Mouse (Mus musculus) hindbrain, embryonic 10.5 days (tissue): ENCODE results near the gene Pin1rt1. TPM values are rescaled to one million over a fixed set of nuclear protein-coding genes. Genes with fewer than 3 reads are reported as not detected.

Experiments used
- DNase-seq: peaks from one replicate; pipeline ENCODE4 v3.0.0-alpha.2; 2017; ENCODE audit warnings: low spot score
- H3K27ac ChIP-seq: fragments of 300-500 bp; sonication (generic); 2 replicates; pipeline ENCODE4 v1.5.1; 2016; ENCODE audit warnings: mild to moderate bottlenecking, moderate library complexity
- H3K27me3 ChIP-seq: fragments of 300-500 bp; sonication (generic); 2 replicates; pipeline ENCODE4 v1.6.1; 2016; ENCODE audit warnings: mild to moderate bottlenecking; ENCODE audit not compliant: poor library complexity, insufficient read depth, severe bottlenecking
- H3K36me3 ChIP-seq: fragments of 300-500 bp; sonication (generic); 2 replicates; pipeline ENCODE4 v1.6.1; 2016; ENCODE audit warnings: mild to moderate bottlenecking, moderate library complexity
- H3K4me1 ChIP-seq: fragments of 300-500 bp; sonication (generic); replicated peaks from 2 replicates; pipeline ENCODE4 v1.6.1; 2016; ENCODE audit warnings: mild to moderate bottlenecking
- H3K4me3 ChIP-seq: fragments of 300-500 bp; sonication (generic); 2 replicates; pipeline ENCODE4 v1.5.1; 2016; ENCODE audit warnings: mild to moderate bottlenecking, moderate library complexity
- H3K9me3 ChIP-seq: fragments of 300-500 bp; sonication (generic); 2 replicates; pipeline ENCODE4 v1.6.1; 2016; ENCODE audit warnings: mild to moderate bottlenecking, moderate library complexity
- WGBS: fragments of 180-500 bp; shearing (Covaris S2); methylation state at CpG from one replicate; pipeline ENCODE4 v1.1.7; 2016; 5-methylcytosine and 5-hydroxymethylcytosine counted together
- polyA plus RNA-seq: library from polyadenylated mRNA; unstranded; fragments of >200 nt; fragmentation: Nextera tagmentation; extraction: Ambion mirVana; gene quantifications from 2 replicates; pipeline ENCODE4 v1.2.1, GENCODE M21; 2016

Gene Pin1rt1
- polyA plus RNA-seq, 1 experiment from 2014 or later: not detected

DNA sequence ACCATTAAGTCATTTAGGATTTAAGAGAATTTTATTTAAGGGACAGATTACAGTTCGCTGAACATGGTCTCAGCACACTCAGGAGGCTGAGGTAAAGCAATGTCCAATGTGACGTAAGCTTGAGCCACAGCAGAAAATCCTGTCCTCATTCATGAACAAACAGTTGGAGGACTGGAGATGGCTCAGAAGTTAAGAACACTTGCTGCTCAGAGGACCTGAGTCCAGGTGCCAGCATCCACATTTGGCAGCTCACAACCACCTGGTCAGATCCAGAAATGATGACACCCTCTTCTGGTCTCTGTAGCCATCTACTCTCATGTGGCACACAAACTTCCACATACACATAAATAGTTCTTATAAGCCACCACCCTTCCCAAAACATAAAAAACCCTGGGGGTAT, 23.5 kb upstream of the Pin1rt1 start:
- H3K36me3 ChIP-seq: no peaks in the 10 kb centered on the region
- WGBS: 96% methylated on average over 2 of the region's 2 CpGs
- no peak overlapping the region for H3K4me3 ChIP-seq
- no peaks in the 10 kb centered on the region for H3K9me3 ChIP-seq
- H3K27me3 ChIP-seq: peaks cover 52% of the 10 kb centered on the region
- peaks cover 27% of the 10 kb centered on the region; the same call in 1 of the 2 replicates for H3K4me1 ChIP-seq
- no peak for DNase-seq
- no peak overlapping the region for H3K27ac ChIP-seq

GRCm38 (mm10) chr2:104736241-104736640, 20.1 kb upstream of the Pin1rt1 start:
- WGBS: 80% methylated on average over 7 of the region's 7 CpGs

DNA sequence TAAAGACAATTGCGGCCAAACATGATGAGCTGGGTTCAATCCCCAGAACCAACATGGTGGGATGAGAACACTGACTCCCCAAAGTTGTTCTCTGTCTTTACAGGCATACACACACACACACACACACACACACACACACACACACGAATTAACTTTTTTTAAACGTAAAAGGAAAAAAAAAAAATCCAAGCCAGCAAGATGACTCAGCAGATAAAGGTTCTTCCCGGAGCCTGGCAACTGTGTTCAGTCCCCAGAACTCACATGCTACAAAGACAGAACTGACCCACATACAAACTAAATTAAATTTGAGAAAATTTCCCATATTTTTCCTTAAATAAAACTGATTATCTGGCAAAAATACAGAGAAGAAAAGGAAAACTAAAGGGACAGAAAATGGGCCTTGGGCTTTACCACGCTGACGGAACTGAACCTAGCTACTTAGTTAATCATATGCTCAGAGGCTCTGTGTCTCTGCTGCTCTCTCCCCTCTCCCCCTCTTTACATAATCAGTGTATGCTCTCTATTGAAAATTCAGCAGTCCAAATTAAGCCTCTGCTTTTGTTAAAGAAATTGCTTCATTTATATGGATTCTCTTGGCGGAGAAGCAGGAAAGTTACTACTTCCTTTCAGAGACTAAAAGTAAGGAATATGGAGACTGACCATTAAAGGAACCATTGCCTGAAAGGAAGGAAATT, 16.5 kb upstream of the Pin1rt1 start:
- Histone ChIP-seq H3K4me3 (no peak overlapping the region), H3K9me3 (no peaks in the 10 kb centered on the region), H3K27me3 (no peaks in the 10 kb centered on the region), H3K36me3 (no peaks in the 10 kb centered on the region), H3K4me1 (no peaks in the 10 kb centered on the region), H3K27ac (no peak overlapping the region)
- no peak for DNase-seq
- 85% methylated on average over 7 of the region's 7 CpGs for WGBS

More at GRCm38 (mm10) chr2:104736241-104736640, 20.1 kb upstream of the Pin1rt1 start:
- no peaks in the 10 kb centered on the region for H3K9me3 ChIP-seq
- peaks cover 18% of the 10 kb centered on the region for H3K27me3 ChIP-seq
- H3K4me3 ChIP-seq: no peak overlapping the region
- H3K36me3 ChIP-seq: no peaks in the 10 kb centered on the region
- no peak for DNase-seq
- H3K27ac ChIP-seq: no peak overlapping the region
- peaks cover 4% of the 10 kb centered on the region; the same call in 1 of the 2 replicates for H3K4me1 ChIP-seq

DNA sequence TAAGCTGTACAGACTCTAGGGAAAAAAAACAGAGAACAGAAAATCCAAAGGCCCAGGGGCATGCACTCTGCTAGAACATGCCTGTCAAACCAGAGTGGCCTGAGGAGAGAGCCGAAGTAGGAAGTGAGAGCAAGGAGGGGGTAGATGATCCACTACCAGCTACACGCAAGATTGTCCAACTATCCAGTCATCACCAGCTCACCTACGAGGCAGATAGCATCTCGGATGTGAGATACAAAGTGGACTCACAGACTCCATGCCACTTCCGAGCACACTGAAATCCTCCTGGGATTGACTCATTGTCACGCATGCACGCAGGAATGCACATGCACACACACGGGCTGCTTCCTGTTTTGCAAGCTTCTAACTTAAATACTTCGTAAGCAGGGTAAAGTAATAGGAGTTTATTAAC, 15.9 kb upstream of the Pin1rt1 start:
- 87% methylated on average over 9 of the region's 9 CpGs for WGBS
- Histone ChIP-seq H3K4me1 (no peaks in the 10 kb centered on the region), H3K9me3 (no peaks in the 10 kb centered on the region), H3K36me3 (no peaks in the 10 kb centered on the region), H3K4me3 (no peak overlapping the region), H3K27me3 (no peaks in the 10 kb centered on the region), H3K27ac (no peak overlapping the region)
- no peak for DNase-seq

DNA sequence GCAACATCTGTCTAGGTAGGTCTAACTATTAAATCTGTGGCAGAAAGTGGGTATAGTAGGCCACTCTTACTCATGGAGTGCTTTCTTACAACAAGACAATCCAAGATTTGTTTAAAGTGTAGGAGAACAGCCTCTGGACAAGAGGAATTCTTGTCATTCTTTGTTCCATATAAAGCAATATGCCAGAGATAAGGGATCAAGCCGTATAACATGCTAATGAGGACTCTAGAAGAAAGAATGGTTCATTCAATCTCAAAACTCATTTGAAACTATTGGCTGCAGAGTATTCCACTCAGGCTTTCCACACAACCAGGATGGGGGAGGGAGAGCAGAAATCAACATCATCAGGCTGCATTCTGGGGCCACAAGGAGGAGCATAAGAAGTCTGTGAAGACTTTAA, 11.2 kb upstream of the Pin1rt1 start:
- H3K4me1 ChIP-seq: no peaks in the 10 kb centered on the region
- no peak overlapping the region for H3K4me3 ChIP-seq
- no peaks in the 10 kb centered on the region for H3K36me3 ChIP-seq
- H3K27me3 ChIP-seq: no peaks in the 10 kb centered on the region
- no peak overlapping the region for H3K27ac ChIP-seq
- no peaks in the 10 kb centered on the region for H3K9me3 ChIP-seq
- 86% methylated on average over 1 of the region's 1 CpGs for WGBS
- DNase-seq: no peak

GRCm38 (mm10) chr2:104722021-104722420, 5.8 kb upstream of the Pin1rt1 start:
- 89% methylated on average over 3 of the region's 3 CpGs for WGBS
- no peak for DNase-seq
- H3K36me3 ChIP-seq: no peaks in the 10 kb centered on the region
- no peaks in the 10 kb centered on the region for H3K27me3 ChIP-seq
- no peaks in the 10 kb centered on the region for H3K4me1 ChIP-seq
- H3K27ac ChIP-seq: no peak overlapping the region
- no peak overlapping the region for H3K4me3 ChIP-seq
- no peaks in the 10 kb centered on the region for H3K9me3 ChIP-seq

DNA sequence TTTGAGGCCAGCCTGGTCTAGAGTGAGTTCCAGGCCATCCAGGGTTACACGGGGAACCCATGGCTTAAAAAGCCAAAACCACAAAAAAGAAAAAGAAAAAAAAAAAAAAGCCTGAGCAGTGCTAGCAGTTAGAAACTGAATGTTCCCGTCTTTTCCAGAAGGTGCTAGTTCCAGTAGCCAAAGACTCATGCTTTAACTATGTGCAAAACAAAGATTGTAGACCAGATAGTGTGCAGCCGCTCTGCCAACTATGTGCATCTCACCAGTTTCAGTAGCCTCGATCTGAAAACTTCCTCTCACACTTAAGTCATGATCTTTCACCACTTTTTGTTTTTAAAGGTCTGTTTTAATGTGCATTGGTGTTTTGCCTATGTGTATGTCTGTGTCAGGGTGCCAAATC, 1.6 kb upstream of the Pin1rt1 start:
- Histone ChIP-seq H3K27me3 (peaks cover 9% of the 10 kb centered on the region), H3K27ac (no peak overlapping the region), H3K4me3 (no peak overlapping the region), H3K4me1 (peaks cover 7% of the 10 kb centered on the region), H3K36me3 (no peaks in the 10 kb centered on the region), H3K9me3 (no peaks in the 10 kb centered on the region)
- DNase-seq: no peak
- 87% methylated on average over 4 of the region's 4 CpGs for WGBS

GRCm38 (mm10) chr2:104717231-104717735, 1.1 kb upstream of the Pin1rt1 start:
- H3K27ac ChIP-seq: no peak overlapping the region
- no peaks in the 10 kb centered on the region for H3K9me3 ChIP-seq
- 89% methylated on average over 2 of the region's 2 CpGs for WGBS
- H3K36me3 ChIP-seq: no peaks in the 10 kb centered on the region
- no peak overlapping the region for H3K4me3 ChIP-seq
- DNase-seq: no peak
- peaks cover 12% of the 10 kb centered on the region for H3K4me1 ChIP-seq
- H3K27me3 ChIP-seq: peaks cover 9% of the 10 kb centered on the region

- no peaks in the 10 kb centered on the region for H3K9me3 ChIP-seq
- 42% methylated on average over 15 of the region's 15 CpGs for WGBS
- peaks cover 9% of the 10 kb centered on the region for H3K27me3 ChIP-seq
- peaks cover 39% of the 10 kb centered on the region for H3K4me1 ChIP-seq
- no peak overlapping the region for H3K4me3 ChIP-seq
- no peak for DNase-seq
- no peaks in the 10 kb centered on the region for H3K36me3 ChIP-seq
- H3K27ac ChIP-seq: no peak overlapping the region
These were observed 1.9 kb downstream of the Pin1rt1 start for GRCm38 (mm10) chr2:104714254-104714691.

GRCm38 (mm10) chr2:104712486-104712809, 3.7 kb downstream of the Pin1rt1 start:
- WGBS: 3% methylated on average over 7 of the region's 7 CpGs
- no peak for DNase-seq
- Histone ChIP-seq H3K4me3 (peak overlapping the region; percentile 89), H3K4me1 (peaks cover 39% of the 10 kb centered on the region), H3K27ac (peak overlapping the region; percentile 98), H3K27me3 (peaks cover 9% of the 10 kb centered on the region), H3K9me3 (no peaks in the 10 kb centered on the region), H3K36me3 (peaks cover 12% of the 10 kb centered on the region; the same call in 1 of the 2 replicates)

DNA sequence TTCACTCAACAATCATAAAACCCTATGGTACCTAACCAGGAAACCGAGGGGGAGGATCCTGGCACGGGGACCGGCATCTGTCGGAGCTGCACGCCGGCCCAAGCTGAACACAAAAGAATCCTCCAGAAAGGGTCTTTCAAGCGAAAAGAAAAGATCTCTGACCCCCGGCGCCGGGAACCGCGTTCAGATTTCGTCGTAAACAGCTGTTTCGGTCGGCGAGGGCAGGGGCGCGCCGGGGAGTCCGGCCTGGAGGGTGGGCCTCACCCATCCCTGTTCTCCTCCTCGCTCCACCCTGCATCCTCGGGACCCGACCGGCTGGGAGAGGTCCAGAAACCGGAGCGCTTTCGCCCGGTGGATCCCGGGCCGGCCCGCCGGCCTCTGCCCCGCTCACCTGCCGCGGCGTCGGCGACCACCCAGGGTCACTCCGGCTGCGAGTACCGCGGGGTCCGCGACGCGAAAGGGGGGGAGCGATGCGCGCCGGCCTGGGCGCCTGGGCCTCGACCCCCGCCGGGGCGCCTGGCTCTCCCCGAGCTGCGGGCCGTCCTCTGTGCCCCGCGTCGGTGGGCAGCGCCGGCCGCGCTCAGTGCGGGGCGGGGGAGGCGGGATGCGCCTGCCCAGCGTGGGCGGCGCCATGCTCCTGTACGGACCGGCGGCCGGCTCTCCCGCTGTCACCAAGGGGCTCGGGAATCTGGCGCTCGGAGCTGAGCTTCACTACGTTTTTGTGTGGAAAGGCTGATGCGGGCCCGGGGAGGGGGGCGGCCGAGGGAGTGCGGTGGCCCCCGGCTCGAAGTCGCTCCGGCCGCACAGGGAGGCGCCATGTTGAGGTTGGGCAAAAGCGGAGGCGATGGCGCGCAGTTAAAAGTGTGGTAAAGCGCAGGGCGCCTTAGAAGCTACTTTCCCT, 4.3 kb downstream of the Pin1rt1 start, which contains the start of gene Tcp11l1:
TSS of gene Tcp11l1 (minus strand) at position 585 of the 901 bp plus-strand sequence.
- Histone ChIP-seq H3K9me3 (no peaks in the 10 kb centered on the region), H3K4me3 (peak within 1 kb of the TSS; percentile 89), H3K27me3 (peaks cover 9% of the 10 kb centered on the region), H3K4me1 (peaks cover 39% of the 10 kb centered on the region), H3K27ac (peak within 1 kb of the TSS; percentile 98), H3K36me3 (peaks cover 12% of the 10 kb centered on the region; the same call in 1 of the 2 replicates)
- DNase-seq: peak; percentile 72
- under 1% methylated on average over 98 of the region's 99 CpGs for WGBS

DNA sequence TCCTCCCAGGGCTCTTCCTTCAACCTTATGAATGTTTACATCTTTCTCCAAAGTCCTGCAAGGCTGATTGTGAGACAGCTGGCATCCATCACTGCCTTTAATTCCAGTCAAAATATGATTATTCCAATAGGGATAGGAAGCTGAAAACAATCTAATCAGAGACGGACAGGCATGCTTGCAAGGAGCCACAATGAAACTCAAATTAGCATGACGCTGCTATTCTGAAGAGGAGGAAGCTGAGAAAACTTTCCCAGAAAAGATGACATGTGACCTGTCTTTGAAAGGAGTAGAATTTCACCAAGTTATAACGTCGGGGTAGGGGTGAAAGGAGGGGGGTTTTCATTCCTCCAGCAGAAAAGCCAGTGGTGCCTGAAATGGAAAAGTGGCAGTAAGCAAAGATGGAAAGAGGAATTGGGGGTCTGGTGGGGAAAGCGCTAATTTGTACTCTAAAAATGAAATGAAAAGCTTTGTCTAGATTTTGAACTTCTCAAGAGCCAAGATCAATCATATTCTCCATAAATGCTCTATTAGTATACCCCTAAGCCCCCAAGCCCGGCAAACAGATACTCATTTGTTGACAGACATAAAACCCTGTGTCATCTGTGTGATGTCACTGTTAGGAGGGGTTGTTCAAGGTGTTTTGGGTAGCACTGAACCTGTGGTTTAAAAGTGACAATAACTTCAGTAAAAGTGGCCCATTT, 5.4 kb downstream of the Pin1rt1 start:
- peak overlapping the region; percentile 98 for H3K27ac ChIP-seq
- 22% methylated on average over 6 of the region's 6 CpGs for WGBS
- peak overlapping the region; percentile 89 for H3K4me3 ChIP-seq
- H3K4me1 ChIP-seq: peaks cover 39% of the 10 kb centered on the region
- peak; percentile 27 for DNase-seq
- peaks cover 9% of the 10 kb centered on the region for H3K27me3 ChIP-seq
- no peaks in the 10 kb centered on the region for H3K9me3 ChIP-seq
- H3K36me3 ChIP-seq: peaks cover 15% of the 10 kb centered on the region; the same call in 1 of the 2 replicates
